Mouse (Mus musculus) urinary bladder, adult 18-20 months (tissue): Measurements from ENCODE around the gene Dnajc9.

Source experiments
- DNase-seq, 2 experiments: peaks; one replicate each; pipeline ENCODE4 v3.0.0; 2022; ENCODE audit warnings: low spot score in 2 of 2, mixed read lengths in 2 of 2

Gene Dnajc9

GRCm38 (mm10) chr14:20388441-20389129 lies at the start of gene Dnajc9:
TSS of gene Dnajc9 (minus strand) at chr14:20388910.
- DNase-seq, result peak; percentile 92 to 96

- DNase-seq, result no peak
These were observed 48.3 kb upstream of the Dnajc9 start for GRCm38 (mm10) chr14:20436976-20437375.

DNA sequence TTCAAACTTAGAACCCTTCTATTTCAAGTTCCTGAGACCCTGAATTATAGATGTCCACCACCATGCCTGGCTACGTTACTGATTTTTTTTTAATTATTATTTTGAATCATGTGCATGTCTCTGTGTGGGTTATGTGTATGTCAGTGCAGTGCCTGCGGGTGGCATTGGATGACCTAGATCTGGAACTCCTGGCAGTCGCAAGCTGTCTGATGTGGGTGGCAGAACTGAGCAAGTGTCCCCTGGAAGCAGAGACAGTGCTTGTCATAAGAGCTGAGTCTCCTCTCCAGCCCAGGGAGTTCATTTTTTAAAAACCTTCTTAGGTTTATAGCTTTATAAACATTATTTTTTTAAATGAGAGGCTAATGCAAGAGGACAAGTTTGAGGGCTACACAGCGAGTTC lies 43.7 kb upstream of the Dnajc9 start:
- no peak for DNase-seq

DNA sequence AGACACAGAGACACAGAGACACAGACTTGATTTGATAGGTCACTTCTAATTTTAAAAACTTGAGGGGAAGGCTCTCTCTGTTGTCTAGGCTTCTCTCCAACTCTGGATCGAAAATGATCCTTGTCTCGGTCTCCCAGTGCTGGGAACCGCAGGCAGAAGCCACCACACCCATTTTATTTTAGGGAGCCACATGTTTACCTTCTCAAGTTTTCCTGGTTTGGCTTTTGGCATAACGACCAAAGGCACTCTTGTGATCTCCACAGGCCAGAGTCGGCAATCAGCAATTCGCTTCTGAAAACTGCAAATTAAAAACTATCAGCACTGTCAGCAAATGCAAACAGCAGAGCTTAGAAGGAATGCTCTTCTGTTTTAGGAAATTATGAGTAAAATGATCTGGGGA lies 43.0 kb upstream of the Dnajc9 start:
- no peak for DNase-seq

DNA sequence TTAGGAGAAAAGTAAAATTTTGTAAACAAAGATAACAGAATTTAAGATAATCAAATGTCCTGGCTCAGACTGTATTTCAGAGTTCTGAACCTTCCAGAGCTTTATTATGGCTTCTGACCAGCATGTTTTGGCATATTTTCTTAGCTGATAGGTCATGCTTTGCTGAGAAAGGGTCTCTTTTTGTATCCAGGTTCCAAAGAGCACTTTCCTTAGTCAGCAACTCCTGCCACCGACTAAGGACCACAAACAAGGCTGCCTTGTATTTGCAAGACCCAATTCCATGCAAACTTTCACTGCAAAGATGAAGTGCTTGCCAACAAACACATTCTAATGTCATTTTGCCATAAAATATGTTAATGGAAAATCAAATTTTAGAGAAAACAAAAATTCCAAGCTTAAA lies 41.1 kb upstream of the Dnajc9 start:
- no peak for DNase-seq

DNA sequence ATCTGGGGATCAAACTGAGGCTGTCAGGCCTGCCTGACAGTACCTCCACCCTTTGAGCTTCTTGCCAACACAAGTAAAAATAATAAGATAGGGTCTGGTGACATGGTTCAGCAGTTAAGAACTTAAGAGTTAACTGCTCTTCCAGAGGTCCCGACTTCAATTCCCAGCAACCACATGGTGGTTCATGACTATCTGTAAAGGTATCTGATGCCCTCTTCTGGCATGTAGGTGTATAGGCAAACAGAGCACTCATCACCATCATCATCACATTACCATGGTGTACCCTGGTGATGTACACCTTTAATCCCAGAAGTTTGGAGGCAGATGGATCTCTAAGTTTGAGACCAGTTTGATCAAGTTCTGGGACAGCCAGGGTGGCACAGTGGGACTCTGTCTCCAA lies 39.9 kb upstream of the Dnajc9 start:
- DNase-seq, result no peak

- DNase-seq, result no peak
These were observed 34.3 kb upstream of the Dnajc9 start for GRCm38 (mm10) chr14:20423046-20423445.

GRCm38 (mm10) chr14:20422257-20422656 lies 33.5 kb upstream of the Dnajc9 start:
- DNase-seq, result no peak

- no peak for DNase-seq
These were observed 11.4 kb upstream of the Dnajc9 start for GRCm38 (mm10) chr14:20400071-20400470.

- DNase-seq, result no peak
These were observed 10.2 kb upstream of the Dnajc9 start for GRCm38 (mm10) chr14:20398864-20399263.

DNA sequence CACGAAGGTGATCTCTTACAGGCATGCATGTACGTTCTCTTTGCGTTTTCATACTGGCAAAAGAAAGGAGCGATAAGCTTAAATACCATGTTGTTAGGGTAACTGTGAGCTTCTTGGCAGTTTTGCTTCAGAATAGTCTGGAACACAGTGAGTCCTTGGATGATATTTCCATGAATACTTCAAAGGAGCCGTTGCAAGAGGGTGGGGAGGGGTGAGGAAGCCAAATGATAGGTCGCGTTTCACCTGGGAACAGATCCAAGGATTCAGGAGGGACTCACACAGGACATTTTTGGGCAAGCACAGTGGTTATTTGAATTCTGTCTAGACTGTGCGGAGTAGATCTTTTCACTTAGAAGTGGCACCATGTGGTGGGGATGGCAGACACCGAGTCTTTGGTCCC lies 8.5 kb upstream of the Dnajc9 start:
- no peak for DNase-seq

DNA sequence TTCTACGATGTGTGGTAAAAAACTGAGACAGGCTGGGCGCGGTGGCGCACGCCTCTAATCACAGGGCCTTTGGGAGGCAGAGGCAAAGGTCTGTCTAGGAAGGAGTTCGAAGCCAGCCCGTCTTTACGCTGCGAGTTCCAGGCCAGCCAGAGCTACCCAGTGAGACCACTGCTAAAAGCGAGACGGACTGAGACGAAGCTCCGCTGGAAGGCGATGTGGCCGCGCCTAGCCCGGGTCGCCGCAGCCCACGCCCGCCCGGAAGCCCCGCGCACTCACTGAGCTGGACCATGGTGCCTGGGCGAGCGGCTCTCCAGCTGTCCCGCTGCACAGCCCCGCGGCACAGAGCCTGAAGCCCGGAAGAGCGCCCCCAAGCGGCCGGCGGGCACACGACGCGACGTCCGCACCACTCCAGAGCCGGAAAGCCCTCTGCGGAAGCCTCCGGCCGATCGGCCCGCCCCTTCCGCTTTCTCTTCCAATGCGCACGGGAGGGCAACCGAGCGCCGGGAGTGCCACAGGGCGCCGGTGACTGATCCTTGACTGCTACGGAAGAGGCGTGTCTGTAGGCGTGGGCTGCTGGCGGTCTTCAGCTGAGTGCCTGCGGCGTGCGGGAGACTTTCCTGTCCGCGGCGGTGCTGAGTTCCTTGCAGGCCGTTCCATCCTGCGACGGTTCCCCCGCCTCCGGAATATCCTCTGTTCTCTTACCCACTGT lies 4.6 kb upstream of the Dnajc9 start, which contains the start of gene Mrps16:
TSS of gene Mrps16 (minus strand) at position 430 of the 709 bp plus-strand sequence.
- DNase-seq, result peak; percentile 77 to 92

GRCm38 (mm10) chr14:20392326-20392725 lies 3.6 kb upstream of the Dnajc9 start:
- no peak for DNase-seq

DNA sequence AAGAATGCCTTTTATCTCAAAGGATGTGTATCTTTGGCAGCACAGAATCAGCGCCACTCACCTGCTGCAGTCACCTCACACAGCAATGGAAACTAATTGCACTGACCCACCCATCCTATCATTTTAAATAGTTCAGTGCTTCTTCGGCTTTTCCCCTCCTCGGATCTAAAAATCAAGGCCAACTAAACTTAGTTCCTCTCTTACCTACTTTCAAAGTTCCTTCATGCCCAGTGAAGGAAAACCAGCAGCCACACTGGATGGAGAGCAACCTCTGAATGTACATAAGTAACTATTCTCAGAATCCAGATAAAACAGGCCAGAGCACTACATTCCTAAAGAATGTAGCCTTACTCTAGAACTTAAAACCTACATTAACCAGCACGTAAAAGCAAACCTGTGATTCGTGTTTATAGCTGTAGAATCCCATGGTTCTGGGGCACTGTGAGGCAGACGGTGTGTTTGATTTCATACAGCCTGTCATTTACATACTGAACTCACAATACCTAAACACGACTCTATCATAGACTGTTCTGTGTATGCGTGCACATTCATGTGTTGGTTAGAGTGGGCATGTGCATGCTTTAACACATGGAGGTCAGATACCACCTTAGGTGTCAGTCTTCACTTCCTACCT lies 853 bp upstream of the Dnajc9 start:
- no peak for DNase-seq

DNA sequence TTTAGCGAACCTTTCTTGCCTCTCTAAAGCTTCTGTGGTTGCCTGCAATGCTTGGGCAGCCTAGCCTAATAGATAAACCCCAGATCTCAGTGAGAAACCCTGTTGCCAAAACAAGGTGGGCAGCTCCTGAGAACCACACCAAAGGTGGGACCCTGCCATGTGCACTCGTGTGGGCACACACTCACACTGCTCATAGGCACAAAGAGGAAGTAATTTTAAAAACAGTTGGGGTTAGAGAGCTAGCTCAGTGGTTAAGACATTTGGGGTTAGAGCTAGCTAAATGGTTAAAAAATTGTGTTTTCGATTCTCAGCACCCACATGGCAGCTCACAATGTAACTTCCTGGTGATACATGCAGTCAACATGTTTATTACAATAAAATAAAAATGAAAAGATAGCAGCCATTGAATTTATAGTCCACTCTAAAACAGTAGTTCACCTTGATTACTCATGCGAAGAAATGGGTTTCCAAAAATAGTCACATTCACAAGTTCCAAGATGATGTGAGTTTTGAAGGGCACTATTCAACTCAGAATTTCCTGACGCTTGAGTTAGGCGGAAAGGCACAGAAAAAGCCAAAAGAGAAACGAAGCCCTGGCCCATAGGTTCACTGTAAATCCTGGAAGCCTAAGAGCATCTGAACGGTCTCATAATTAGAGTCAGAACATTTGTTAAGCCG lies 8.8 kb downstream of the Dnajc9 start:
- DNase-seq, result no peak

- no peak for DNase-seq
These were observed 9.5 kb downstream of the Dnajc9 start for GRCm38 (mm10) chr14:20379087-20379640.

DNA sequence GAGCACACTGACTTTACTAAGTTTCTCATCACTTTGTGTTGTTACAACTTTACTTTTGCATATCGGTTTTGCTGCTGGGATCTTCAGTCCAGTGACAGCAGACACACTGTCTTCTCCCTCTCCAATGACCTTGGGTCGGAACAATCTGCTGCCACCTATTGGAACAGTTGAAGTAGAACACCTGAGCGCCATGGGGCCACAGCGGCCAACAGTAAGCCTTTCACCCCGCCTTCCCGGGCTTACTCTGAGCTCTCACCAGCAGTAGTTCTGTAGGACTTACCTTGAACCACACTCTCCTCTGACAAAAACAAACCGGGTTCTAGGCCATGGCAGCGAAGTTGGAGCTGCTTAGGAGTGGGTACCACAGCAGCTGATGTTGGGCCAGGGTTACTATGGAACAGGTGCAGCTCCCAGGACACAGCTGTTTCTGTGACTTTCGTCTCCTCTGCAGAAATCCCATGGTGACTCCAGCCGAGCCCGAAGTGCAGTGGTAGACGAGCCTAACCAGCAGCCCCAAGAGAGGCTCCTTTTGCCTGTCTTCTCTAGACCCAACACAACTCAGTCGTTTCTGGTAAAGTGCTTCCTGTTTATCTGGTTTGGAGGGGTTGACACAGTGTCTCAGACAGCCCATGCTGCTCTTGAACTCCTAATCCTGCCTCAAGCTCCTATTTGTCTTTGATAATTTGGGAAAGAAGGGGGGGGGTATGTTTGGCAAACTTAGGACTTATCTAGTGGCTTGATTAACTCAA lies 10.2 kb downstream of the Dnajc9 start:
- peak in 1 of 2 experiments; percentile 18 for DNase-seq

DNA sequence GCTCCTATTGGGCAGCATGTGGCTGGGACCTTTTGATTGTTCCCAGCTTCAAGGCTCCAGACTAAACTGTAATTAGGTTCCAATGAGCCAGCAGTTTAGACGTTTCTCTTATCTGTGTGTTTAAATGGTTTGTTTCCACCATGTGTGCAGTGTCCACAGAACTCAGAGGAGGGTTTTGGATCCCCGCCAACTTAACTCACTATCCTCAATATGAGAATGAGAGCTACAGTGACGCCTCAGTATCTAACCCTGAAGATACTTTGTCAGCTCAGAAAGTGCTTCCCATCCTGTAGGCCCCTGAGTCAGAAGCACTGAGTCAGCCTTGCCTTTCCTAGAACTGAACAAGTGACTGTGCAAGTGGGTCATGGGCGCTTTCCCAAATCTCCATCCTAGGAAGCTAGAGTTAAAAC lies 11.6 kb downstream of the Dnajc9 start:
- no peak for DNase-seq

GRCm38 (mm10) chr14:20371854-20372253 lies 16.9 kb downstream of the Dnajc9 start:
- DNase-seq, result no peak

DNA sequence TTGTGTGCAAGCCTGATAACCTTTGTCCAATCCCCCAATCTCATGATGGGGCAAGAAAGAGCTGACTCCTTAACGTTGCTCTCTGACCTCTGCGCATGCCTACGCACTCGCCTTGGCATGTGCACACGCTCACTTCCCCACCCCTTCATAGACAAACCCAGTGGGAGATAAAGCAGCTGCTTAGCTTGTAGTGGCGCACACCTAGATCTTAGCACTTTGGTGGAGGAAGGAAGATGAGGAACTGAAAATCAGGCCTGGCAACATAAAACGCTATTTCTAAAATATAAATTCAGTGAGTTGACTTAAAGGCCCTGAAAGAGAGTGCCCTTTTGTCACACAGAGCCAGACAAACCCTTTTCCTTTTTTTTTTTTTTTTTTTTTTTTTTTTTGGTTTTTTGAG lies 17.9 kb downstream of the Dnajc9 start:
- DNase-seq, result no peak

DNA sequence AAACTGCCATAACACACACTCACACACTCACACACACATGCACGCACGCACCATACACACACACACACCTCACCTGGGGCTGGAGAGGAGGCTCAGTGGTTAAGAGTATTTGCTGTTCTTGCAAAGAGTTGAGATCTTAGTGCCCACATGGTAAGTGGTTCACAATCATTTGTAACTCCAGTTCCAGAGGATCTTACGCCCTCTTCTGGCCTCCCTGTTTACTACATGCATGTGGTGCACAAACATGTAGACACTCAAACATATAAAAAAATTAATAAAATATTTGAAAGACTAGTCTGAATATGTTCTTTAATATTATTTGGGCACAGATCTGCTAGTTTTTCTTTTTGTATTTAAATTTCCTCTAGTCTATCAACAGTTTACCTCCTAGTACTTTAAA lies 20.4 kb downstream of the Dnajc9 start:
- no peak for DNase-seq
